Comparison of ENCODE assay signal across 12 mouse cellular contexts in genomic region chr5:150601441-150602230, GRCm38 (mm10). TPM values are rescaled to one million over a fixed set of nuclear protein-coding genes. Genes with fewer than 3 reads are reported as not detected.
DNase-seq lines count a peak whose midpoint lies in the region; ATAC-seq and TF ChIP-seq lines count a peak whose summit lies in the region.
"Had no signal": no experiment of that assay in that cellular context is flagged by ENCODE, and none has a peak within 500 bp of the region (broad histone marks: within the 10 kb centered on the region; RNA-seq: fewer than 3 reads in every experiment).

No protein-coding gene starts in this region.

- H3K36me3 ChIP-seq in spleen, adult 2 months (ENCODE audit: control insufficient read depth, insufficient read depth, low read length): no peaks in the 10 kb centered on the region
- peaks cover 7% of the 10 kb centered on the region for H3K36me3 ChIP-seq in midbrain, embryonic 10.5 days
- H3K36me3 ChIP-seq: stomach, embryonic 15.5 days had no signal

- H3K4me3 ChIP-seq in spleen, adult 2 months (ENCODE audit: extremely low read depth, insufficient read depth, insufficient read length): peak overlapping the region; percentile 50; the same call in 1 of the 2 replicates
- H3K4me3 ChIP-seq in midbrain, embryonic 10.5 days: no peak overlapping the region
- H3K4me3 ChIP-seq: erythroblast, embryonic 14.5 days; stomach, embryonic 15.5 days had no signal

- no peak for TF ChIP-seq CTCF in spleen, adult 2 months (IDR thresholded peaks at IDR 0.05; ENCODE audit: extremely low read depth, insufficient read depth, insufficient read length, insufficient replicate concordance)

- DNase-seq in frontal cortex, postnatal 36 days (ENCODE audit: low spot score in 2 of 2): no peak
- no peak for DNase-seq in spleen, adult 2 months (ENCODE audit: low read depth in 1 of 2, low spot score in 2 of 2)
- no peak for DNase-seq in spleen, postnatal 4 days (ENCODE audit: low spot score in 2 of 2)
- no peak for DNase-seq in midbrain, embryonic 10.5 days (ENCODE audit: low spot score)
- DNase-seq in cerebellum, adult 8-10 months: no peak
- DNase-seq in kidney, postnatal 25 days: no peak
- DNase-seq: kidney, adult 11 months; lung, embryonic 14.5 days had no signal

- H3K27me3 ChIP-seq in spleen, adult 2 months (ENCODE audit: control insufficient read depth, insufficient read depth, low read length): no peaks in the 10 kb centered on the region
- peaks cover 14% of the 10 kb centered on the region for H3K27me3 ChIP-seq in midbrain, embryonic 10.5 days (ENCODE audit: low read depth, poor library complexity, severe bottlenecking)
- H3K27me3 ChIP-seq: stomach, embryonic 15.5 days had no signal

- H3K9me3 ChIP-seq in midbrain, embryonic 10.5 days (replicated peaks): 0 out of 2 replicates have a peak, but pooled peaks cover 3% of the 10 kb centered on the region
- H3K9me3 ChIP-seq: stomach, embryonic 15.5 days had no signal

- H3K4me1 ChIP-seq in spleen, adult 2 months (ENCODE audit: control insufficient read depth, insufficient read depth, insufficient read length): peaks cover 13% of the 10 kb centered on the region
- H3K4me1 ChIP-seq in midbrain, embryonic 10.5 days: peaks cover 21% of the 10 kb centered on the region

- H3K27ac ChIP-seq in spleen, adult 2 months (ENCODE audit: insufficient read depth, low read length): peak overlapping the region; percentile 90
- peak overlapping the region; percentile 33 for H3K27ac ChIP-seq in midbrain, embryonic 10.5 days (replicated peaks)
- H3K27ac ChIP-seq: stomach, embryonic 15.5 days had no signal

- no peak for TF ChIP-seq POLR2A in spleen, adult 2 months (IDR thresholded peaks at IDR 0.05; ENCODE audit: low read depth, low read length)

- 69% methylated on average over 14 of the region's 14 CpGs for WGBS in spleen, adult 2 months
- 85% methylated on average over 14 of the region's 14 CpGs for WGBS in midbrain, embryonic 10.5 days

- ATAC-seq in frontal cortex, adult (ENCODE audit: low TSS enrichment): peak; percentile 68
- no peak for ATAC-seq in cerebellum, adult (ENCODE audit: insufficient number of reproducible peaks, low FRiP score, low TSS enrichment)

RNA-seq across cellular contexts. Expression of gene N4bp2l1, which starts 4.6 kb away (rescaled TPM):
- polyA plus RNA-seq in spleen, adult 2 months (2012; rRNA removed): 29.0 and 30.9 TPM in 2 replicates
- 1.9 and 2.5 TPM in 2 replicates for polyA plus RNA-seq in midbrain, embryonic 10.5 days (2016; fragmentation: Nextera tagmentation; extraction: Ambion mirVana)
